Mouse (Mus musculus) adrenal gland, postnatal 25 days (tissue): ENCODE measurements around the gene Gm45753. TPM values are rescaled to one million over a fixed set of nuclear protein-coding genes. Genes with fewer than 3 reads are reported as not detected.

Source experiments
- DNase-seq: peaks from one replicate; pipeline ENCODE4 v3.0.0; 2021; ENCODE audit warnings: mixed read lengths
- total RNA-seq: library from RNA; stranded (reverse); gene quantifications from 2 replicates; pipeline ENCODE4 v1.2.3, GENCODE M21; 2021

Gm45753 gene
- total RNA-seq, 1 experiment from 2014 or later = not detected

- no peak for DNase-seq
Measured at GRCm38 (mm10) chr8:45274317-45274716, 33.9 kb downstream of the Gm45753 start.

DNA sequence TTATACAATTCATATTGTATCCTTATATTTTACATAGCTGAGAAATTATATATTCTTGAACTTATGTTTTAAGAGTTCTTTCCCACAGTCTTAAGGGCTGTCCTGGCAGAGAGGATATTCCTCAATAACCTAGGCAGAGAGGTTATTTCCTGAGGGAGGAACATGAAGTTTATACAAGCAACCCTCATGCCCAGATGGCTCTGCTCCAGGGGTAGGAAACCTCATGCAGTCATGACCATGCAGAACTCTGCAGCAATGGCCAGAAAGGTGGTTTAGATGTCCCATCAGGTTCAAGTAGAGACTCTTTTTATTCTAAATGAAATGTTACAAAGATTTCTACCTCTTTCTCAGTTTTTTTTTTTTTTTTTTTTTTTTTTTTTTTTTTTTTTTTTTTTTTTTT is 39.2 kb downstream of the Gm45753 start:
- DNase-seq = no peak

- no peak for DNase-seq
Measured at GRCm38 (mm10) chr8:45268485-45268884, 39.8 kb downstream of the Gm45753 start.

- peak; percentile 40 for DNase-seq
Measured at GRCm38 (mm10) chr8:45267611-45268391, 40.5 kb downstream of the Gm45753 start.

- DNase-seq = no peak
Measured at GRCm38 (mm10) chr8:45266993-45267392, 41.3 kb downstream of the Gm45753 start.

GRCm38 (mm10) chr8:45264918-45265317 is 43.3 kb downstream of the Gm45753 start:
- DNase-seq = no peak

DNA sequence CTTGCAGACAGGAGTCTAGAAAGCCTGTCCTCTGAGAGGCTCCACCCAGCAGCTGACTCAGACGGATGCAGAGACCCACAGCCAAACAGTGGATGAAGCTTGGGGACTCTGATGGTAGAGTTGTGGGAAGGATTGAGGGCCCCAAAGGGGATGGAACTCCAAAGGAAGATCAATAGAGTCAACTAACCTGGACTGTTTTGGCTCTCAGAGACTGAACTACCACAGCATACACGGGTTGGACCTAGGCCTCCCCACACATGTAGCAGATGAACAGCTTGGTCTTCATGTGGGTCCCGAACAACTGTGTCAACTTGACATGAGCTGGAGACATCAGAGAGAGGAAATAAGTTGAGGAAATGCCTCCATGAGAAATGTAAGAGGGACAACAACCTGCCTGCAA is 45.4 kb downstream of the Gm45753 start:
- DNase-seq = no peak

DNA sequence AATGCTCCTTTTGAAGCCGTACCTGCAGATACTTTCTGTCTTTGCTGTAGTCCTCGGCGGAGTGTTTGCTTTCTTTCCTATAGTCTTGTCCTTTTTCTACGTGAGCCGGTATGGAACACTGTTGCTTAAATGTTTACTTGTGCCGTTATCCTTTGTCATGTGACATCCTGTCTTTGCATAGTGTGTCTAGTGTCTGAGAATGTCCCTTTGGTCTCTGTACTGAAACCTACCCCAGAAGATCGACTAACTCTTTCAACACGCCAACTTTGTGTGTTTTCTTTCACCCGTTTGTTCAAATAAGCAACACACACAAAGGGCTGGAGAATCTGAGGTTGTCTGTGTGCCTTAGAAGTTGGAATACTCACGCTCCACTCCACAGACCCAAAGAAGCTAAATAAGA is 46.3 kb downstream of the Gm45753 start, which contains the start of gene F11:
Gene F11 (minus strand): TSS at position 112 of the 400 bp plus-strand sequence.
- no peak for DNase-seq

- no peak for DNase-seq
Measured at GRCm38 (mm10) chr8:45258421-45258820, 49.8 kb downstream of the Gm45753 start.

DNA sequence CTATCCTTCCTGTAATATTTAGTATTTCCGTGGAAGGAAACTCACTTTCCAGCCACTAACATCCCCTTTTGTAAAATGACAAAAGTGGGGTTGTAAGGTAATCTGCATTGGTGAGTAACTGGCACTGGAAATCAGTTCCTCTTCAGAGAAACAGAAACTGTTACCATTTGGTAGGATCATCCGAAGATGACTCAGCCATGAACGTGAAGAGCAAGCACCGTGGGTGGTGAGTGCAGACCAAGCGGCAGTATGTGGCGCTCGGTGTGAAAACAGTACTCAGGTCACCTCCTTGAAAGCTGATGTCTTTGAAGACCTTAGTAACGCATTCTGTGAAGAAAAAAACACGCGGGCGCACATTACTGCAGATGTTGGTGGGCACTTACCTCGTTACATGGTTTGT is 53.2 kb downstream of the Gm45753 start:
- no peak for DNase-seq

- no peak for DNase-seq
Measured at GRCm38 (mm10) chr8:45254194-45254842, 53.9 kb downstream of the Gm45753 start.

GRCm38 (mm10) chr8:45253586-45253985 is 54.7 kb downstream of the Gm45753 start:
- no peak for DNase-seq

- no peak for DNase-seq
Measured at GRCm38 (mm10) chr8:45253111-45253510, 55.2 kb downstream of the Gm45753 start.

DNA sequence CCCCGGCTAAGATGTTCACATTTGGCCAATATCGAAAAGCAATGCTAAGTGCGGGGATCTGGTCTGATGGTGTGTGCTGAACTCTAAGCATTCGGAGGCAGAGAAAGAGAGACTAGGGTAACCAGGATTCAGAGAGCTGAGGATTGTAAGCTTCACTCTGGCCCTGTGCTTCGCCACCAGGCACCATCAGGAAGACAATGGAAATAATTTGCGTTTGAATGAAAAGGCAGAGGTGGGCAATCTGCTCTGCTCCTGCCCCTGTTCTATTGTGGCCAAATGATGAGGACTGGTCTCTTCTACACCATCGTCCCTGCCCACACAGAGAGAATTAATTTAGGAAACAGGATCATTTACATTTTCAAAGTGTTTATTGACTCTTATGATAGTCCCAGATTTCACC is 62.0 kb downstream of the Gm45753 start:
- DNase-seq = no peak

DNA sequence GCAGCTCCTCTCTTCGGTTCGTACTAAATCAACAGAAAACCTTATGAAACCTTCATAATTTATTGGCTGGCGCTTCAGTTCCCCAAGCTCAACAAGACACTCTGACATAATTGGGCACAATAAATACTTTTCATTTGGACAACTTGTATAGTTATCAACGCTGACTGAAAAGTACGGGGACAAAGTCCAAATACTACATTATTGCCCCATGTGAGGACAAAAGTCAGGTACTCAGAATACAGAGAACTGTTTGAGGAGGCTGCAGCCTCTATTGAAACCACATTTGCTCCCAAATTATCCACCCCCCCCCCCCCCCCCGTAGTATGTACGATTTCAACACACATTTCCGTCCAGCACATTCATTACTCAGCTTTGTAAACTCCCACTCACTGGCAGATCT is 68.9 kb downstream of the Gm45753 start:
- no peak for DNase-seq

- no peak for DNase-seq
Measured at GRCm38 (mm10) chr8:45238282-45238681, 70.0 kb downstream of the Gm45753 start.

GRCm38 (mm10) chr8:45236164-45236912 is 71.9 kb downstream of the Gm45753 start:
- peak; percentile 32 for DNase-seq

GRCm38 (mm10) chr8:45235228-45235627 is 73.0 kb downstream of the Gm45753 start:
- DNase-seq = no peak

GRCm38 (mm10) chr8:45233256-45233655 is 75.0 kb downstream of the Gm45753 start:
- no peak for DNase-seq
